Mouse (Mus musculus) forebrain, embryonic 14.5 days (tissue): ENCODE data around the gene Lyrm2. TPM values are rescaled to one million over a fixed set of nuclear protein-coding genes. Genes with fewer than 3 reads are reported as not detected.

Experiments
- ATAC-seq: fragments of 200-750 bp; cut with Nextera tagmentation; 2 replicates; pipeline ENCODE4 v1.8.0; 2017; ENCODE audit warnings: mild to moderate bottlenecking, moderate library complexity
- DNase-seq: peaks from one replicate; pipeline ENCODE4 v3.0.0-alpha.2; 2015; ENCODE audit warnings: low spot score
- H3K27ac ChIP-seq: fragments of 300-500 bp; sonication (generic); 2 replicates; pipeline ENCODE4 v1.5.1; 2014; ENCODE audit warnings: low read depth, mild to moderate bottlenecking, control low read depth, low read length, moderate library complexity
- H3K27me3 ChIP-seq: fragments of 300-500 bp; sonication (generic); replicated peaks from 2 replicates; pipeline ENCODE4 v1.6.1; 2014; ENCODE audit warnings: low read length, control low read depth, mixed read lengths; ENCODE audit not compliant: control insufficient read depth, insufficient read depth
- H3K36me3 ChIP-seq: fragments of 300-500 bp; sonication (generic); 2 replicates; pipeline ENCODE4 v1.6.1; 2014; ENCODE audit warnings: low read length, control low read depth; ENCODE audit not compliant: control insufficient read depth, insufficient read depth
- H3K4me1 ChIP-seq: fragments of 300-500 bp; sonication (generic); 2 replicates; pipeline ENCODE4 v1.6.1; 2014; ENCODE audit warnings: antibody characterized with exemption, low read length, control low read depth; ENCODE audit not compliant: control insufficient read depth, insufficient read depth
- H3K4me2 ChIP-seq: fragments of 300-500 bp; sonication (generic); 2 replicates; pipeline ENCODE4 v1.6.1; 2014; ENCODE audit warnings: mild to moderate bottlenecking, control low read depth, low read length
- H3K4me3 ChIP-seq: fragments of 300-500 bp; sonication (generic); 2 replicates; pipeline ENCODE4 v1.5.1; 2014; ENCODE audit warnings: low read depth, low read length, control low read depth
- H3K9ac ChIP-seq: fragments of 300-500 bp; sonication (generic); 2 replicates; pipeline ENCODE4 v1.6.1; 2014; ENCODE audit warnings: mild to moderate bottlenecking, low read length, control low read depth, moderate library complexity
- H3K9me3 ChIP-seq: fragments of 300-500 bp; sonication (generic); replicated peaks from 2 replicates; pipeline ENCODE4 v1.6.1; 2016; ENCODE audit warnings: low read length, control low read depth, mixed read lengths; ENCODE audit not compliant: control insufficient read depth
- WGBS: fragments of 180-500 bp; shearing (Covaris S2); extraction: QIAGEN DNeasy Blood & Tissue Kit; methylation state at CpG from one replicate; pipeline ENCODE4 v1.1.7; 2014; 5-methylcytosine and 5-hydroxymethylcytosine counted together
- polyA plus RNA-seq: library from polyadenylated mRNA; unstranded; fragments of >200 nt; fragmentation: Nextera tagmentation; extraction: Ambion mirVana; gene quantifications from 2 replicates; pipeline ENCODE4 v1.2.1, GENCODE M21; 2014

Lyrm2 gene
- polyA plus RNA-seq, 1 experiment from 2014 or later, result 138 TPM

GRCm38 (mm10) chr4:32798976-32799375 is 1.1 kb upstream of the Lyrm2 start:
- Histone ChIP-seq H3K36me3 (peaks cover 9% of the 10 kb centered on the region; the same call in 1 of the 2 replicates), H3K27ac (no peak overlapping the region)
- 97% methylated on average over 4 of the region's 4 CpGs for WGBS

GRCm38 (mm10) chr4:32800577-32801170 is 621 bp downstream of the Lyrm2 start:
- H3K27ac ChIP-seq, result peak overlapping the region; percentile 99
- H3K9me3 ChIP-seq, result no peaks in the 10 kb centered on the region
- H3K27me3 ChIP-seq, result no peaks in the 10 kb centered on the region
- WGBS, result 5% methylated on average over 9 of the region's 9 CpGs
- peaks cover 24% of the 10 kb centered on the region for H3K36me3 ChIP-seq
- peak; percentile 41 for ATAC-seq
- peak overlapping the region; percentile 73 for H3K4me2 ChIP-seq
- DNase-seq, result peak; percentile 17
- peak overlapping the region; percentile 83 for H3K4me3 ChIP-seq
- H3K4me1 ChIP-seq, result peaks cover 9% of the 10 kb centered on the region
- H3K9ac ChIP-seq, result peak overlapping the region; percentile 93

More at GRCm38 (mm10) chr4:32798976-32799375, 1.1 kb upstream of the Lyrm2 start:
- Histone ChIP-seq H3K9me3 (no peaks in the 10 kb centered on the region), H3K9ac (no peak overlapping the region), H3K4me1 (peaks cover 9% of the 10 kb centered on the region), H3K4me2 (no peak overlapping the region), H3K4me3 (no peak overlapping the region), H3K27me3 (no peaks in the 10 kb centered on the region)
- no peak for DNase-seq
- no peak for ATAC-seq

- Histone ChIP-seq H3K4me1 (no peaks in the 10 kb centered on the region), H3K9ac (no peak overlapping the region), H3K27ac (no peak overlapping the region), H3K4me3 (no peak overlapping the region), H3K36me3 (peaks cover 43% of the 10 kb centered on the region), H3K9me3 (no peaks in the 10 kb centered on the region), H3K4me2 (no peak overlapping the region), H3K27me3 (no peaks in the 10 kb centered on the region)
- ATAC-seq (no peak), DNase-seq (no peak)
- WGBS, result 71% methylated on average over 5 of the region's 5 CpGs
Measured at GRCm38 (mm10) chr4:32817478-32817877, 17.4 kb downstream of the Lyrm2 start.

- Histone ChIP-seq H3K4me1 (no peaks in the 10 kb centered on the region), H3K27ac (no peak overlapping the region), H3K9me3 (no peaks in the 10 kb centered on the region), H3K27me3 (no peaks in the 10 kb centered on the region), H3K4me2 (no peak overlapping the region), H3K4me3 (no peak overlapping the region), H3K36me3 (peaks cover 40% of the 10 kb centered on the region), H3K9ac (no peak overlapping the region)
- DNase-seq (no peak), ATAC-seq (no peak)
- WGBS, result 96% methylated on average over 3 of the region's 3 CpGs
Measured at GRCm38 (mm10) chr4:32820676-32821075, 20.6 kb downstream of the Lyrm2 start.

GRCm38 (mm10) chr4:32824254-32824653 is 24.2 kb downstream of the Lyrm2 start:
- ATAC-seq (no peak), DNase-seq (no peak)
- Histone ChIP-seq H3K9ac (no peak overlapping the region), H3K27me3 (no peaks in the 10 kb centered on the region), H3K9me3 (no peaks in the 10 kb centered on the region), H3K4me3 (no peak overlapping the region), H3K4me2 (no peak overlapping the region), H3K27ac (no peak overlapping the region), H3K36me3 (peaks cover 27% of the 10 kb centered on the region), H3K4me1 (peaks cover 8% of the 10 kb centered on the region; the same call in 1 of the 2 replicates)
- WGBS, result 69% methylated on average over 8 of the region's 8 CpGs

- DNase-seq (peak; percentile 73), ATAC-seq (peak; percentile 55)
- Histone ChIP-seq H3K36me3 (peaks cover 11% of the 10 kb centered on the region; the same call in 1 of the 2 replicates), H3K4me1 (peaks cover 8% of the 10 kb centered on the region; the same call in 1 of the 2 replicates), H3K4me2 (no peak overlapping the region), H3K9me3 (no peaks in the 10 kb centered on the region), H3K9ac (peak overlapping the region; percentile 29; the same call in 1 of the 2 replicates), H3K27ac (0 out of 2 replicates have a peak overlapping the region, but pooled peaks have one; percentile 9), H3K27me3 (no peaks in the 10 kb centered on the region), H3K4me3 (no peak overlapping the region)
- WGBS, result 32% methylated on average over 7 of the region's 7 CpGs
Measured at GRCm38 (mm10) chr4:32826925-32827324, 26.9 kb downstream of the Lyrm2 start.

- Histone ChIP-seq H3K27me3 (no peaks in the 10 kb centered on the region), H3K4me3 (no peak overlapping the region), H3K4me1 (peaks cover 8% of the 10 kb centered on the region; the same call in 1 of the 2 replicates), H3K9ac (no peak overlapping the region), H3K9me3 (no peaks in the 10 kb centered on the region), H3K4me2 (no peak overlapping the region), H3K36me3 (peaks cover 5% of the 10 kb centered on the region; the same call in 1 of the 2 replicates), H3K27ac (no peak overlapping the region)
- WGBS, result 92% methylated on average over 10 of the region's 10 CpGs
- DNase-seq (no peak), ATAC-seq (no peak)
Measured at GRCm38 (mm10) chr4:32828385-32829077, 28.5 kb downstream of the Lyrm2 start.

- H3K36me3 ChIP-seq, result peaks cover 2% of the 10 kb centered on the region; the same call in 1 of the 2 replicates
- no peak overlapping the region for H3K27ac ChIP-seq
- H3K4me3 ChIP-seq, result no peak overlapping the region
- H3K27me3 ChIP-seq, result no peaks in the 10 kb centered on the region
- no peaks in the 10 kb centered on the region for H3K9me3 ChIP-seq
- no peak overlapping the region for H3K9ac ChIP-seq
- peaks cover 8% of the 10 kb centered on the region; the same call in 1 of the 2 replicates for H3K4me1 ChIP-seq
- ATAC-seq (no peak), DNase-seq (no peak)
- H3K4me2 ChIP-seq, result no peak overlapping the region
- WGBS, result 87% methylated on average over 10 of the region's 10 CpGs
Measured at GRCm38 (mm10) chr4:32829316-32829715, 29.3 kb downstream of the Lyrm2 start.
